Mouse (Mus musculus) lung, postnatal 0 days (tissue): ENCODE results near the gene Cbr2. TPM values are rescaled to one million over a fixed set of nuclear protein-coding genes. Genes with fewer than 3 reads are reported as not detected.

ENCODE experiments used
- ATAC-seq: fragments of 200-750 bp; cut with Nextera tagmentation; 2 replicates; pipeline ENCODE4 v1.8.0; 2017; ENCODE audit warnings: moderate library complexity
- DNase-seq: peaks from one replicate; pipeline ENCODE4 v3.0.0-alpha.2; 2016; ENCODE audit warnings: low spot score
- H3K27ac ChIP-seq: fragments of 300-500 bp; sonication (generic); 2 replicates; pipeline ENCODE4 v1.5.1; 2014; ENCODE audit warnings: antibody characterized with exemption, mild to moderate bottlenecking, low read length, mixed read lengths
- H3K27me3 ChIP-seq: fragments of 300-500 bp; sonication (generic); replicated peaks from 2 replicates; pipeline ENCODE4 v1.6.1; 2014; ENCODE audit warnings: low read length, mixed read lengths; ENCODE audit not compliant: insufficient read depth
- H3K36me3 ChIP-seq: fragments of 300-500 bp; sonication (generic); 2 replicates; pipeline ENCODE4 v1.6.1; 2014; ENCODE audit warnings: low read length, mixed read lengths; ENCODE audit not compliant: insufficient read depth
- H3K4me1 ChIP-seq: fragments of 300-500 bp; sonication (generic); 2 replicates; pipeline ENCODE4 v1.6.1; 2014; ENCODE audit warnings: antibody characterized with exemption, low read depth, low read length, mixed read lengths; ENCODE audit not compliant: insufficient read depth
- H3K4me2 ChIP-seq: fragments of 300-500 bp; sonication (generic); replicated peaks from 2 replicates; pipeline ENCODE4 v1.6.1; 2014; ENCODE audit warnings: low read depth, mild to moderate bottlenecking, low read length, moderate library complexity, mixed read lengths
- H3K4me3 ChIP-seq: fragments of 300-500 bp; sonication (generic); 2 replicates; pipeline ENCODE4 v1.5.1; 2014; ENCODE audit warnings: low read depth, low read length
- H3K9ac ChIP-seq: fragments of 300-500 bp; sonication (generic); replicated peaks from 2 replicates; pipeline ENCODE4 v1.6.1; 2014; ENCODE audit warnings: low read depth, mild to moderate bottlenecking
- H3K9me3 ChIP-seq: fragments of 300-500 bp; sonication (generic); 2 replicates; pipeline ENCODE4 v1.6.1; 2016; ENCODE audit warnings: low read length, mixed read lengths
- CTCF ChIP-seq: IDR thresholded peaks from 2 replicates; pipeline ENCODE4 v1.5.1; 2016; ENCODE audit warnings: antibody characterized with exemption, mild to moderate bottlenecking
- EP300 ChIP-seq: IDR thresholded peaks from 2 replicates; pipeline ENCODE4 v1.6.1; 2016; ENCODE audit warnings: antibody characterized with exemption, mild to moderate bottlenecking, control low read depth
- WGBS: fragments of 180-500 bp; shearing (Covaris S2); extraction: QIAGEN DNeasy Blood & Tissue Kit; methylation state at CpG from one replicate; pipeline ENCODE4 v1.1.7; 2014; 5-methylcytosine and 5-hydroxymethylcytosine counted together
- polyA plus RNA-seq: library from polyadenylated mRNA; unstranded; fragments of >200 nt; fragmentation: Nextera tagmentation; extraction: Ambion mirVana; gene quantifications from 2 replicates; pipeline ENCODE4 v1.2.1, GENCODE M21; 2015

Gene Cbr2
- polyA plus RNA-seq, 1 experiment from 2014 or later, result 4,528 TPM

DNA sequence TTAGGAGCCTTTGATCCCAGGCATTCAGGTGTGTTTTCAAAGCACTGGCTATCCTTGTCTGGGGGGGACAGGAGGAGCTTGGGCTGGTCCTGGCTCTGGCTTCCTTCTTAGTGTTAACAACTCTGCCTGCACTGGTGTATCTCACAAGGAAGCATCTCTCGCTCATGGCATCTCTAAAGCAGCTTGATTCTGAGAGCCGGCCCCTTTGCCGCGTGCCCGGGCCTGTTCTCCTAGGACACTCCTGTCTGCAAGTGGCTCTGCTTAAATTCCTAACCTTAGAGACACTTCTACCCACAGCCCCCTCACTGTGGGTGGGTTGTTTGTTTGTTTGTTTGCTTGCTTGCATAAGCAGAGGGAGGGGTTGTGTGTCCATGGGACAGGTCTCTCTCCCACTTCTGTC lies 23.9 kb downstream of the Cbr2 start:
- no peak for TF ChIP-seq EP300
- TF ChIP-seq CTCF, result no peak
- Histone ChIP-seq H3K4me3 (no peak overlapping the region), H3K27me3 (no peaks in the 10 kb centered on the region), H3K4me2 (no peak overlapping the region), H3K4me1 (peaks cover 3% of the 10 kb centered on the region; the same call in 1 of the 2 replicates), H3K36me3 (peaks cover 5% of the 10 kb centered on the region; the same call in 1 of the 2 replicates), H3K9me3 (no peaks in the 10 kb centered on the region), H3K9ac (no peak overlapping the region), H3K27ac (no peak overlapping the region)
- 49% methylated on average over 5 of the region's 5 CpGs for WGBS
- ATAC-seq (no peak), DNase-seq (no peak)

DNA sequence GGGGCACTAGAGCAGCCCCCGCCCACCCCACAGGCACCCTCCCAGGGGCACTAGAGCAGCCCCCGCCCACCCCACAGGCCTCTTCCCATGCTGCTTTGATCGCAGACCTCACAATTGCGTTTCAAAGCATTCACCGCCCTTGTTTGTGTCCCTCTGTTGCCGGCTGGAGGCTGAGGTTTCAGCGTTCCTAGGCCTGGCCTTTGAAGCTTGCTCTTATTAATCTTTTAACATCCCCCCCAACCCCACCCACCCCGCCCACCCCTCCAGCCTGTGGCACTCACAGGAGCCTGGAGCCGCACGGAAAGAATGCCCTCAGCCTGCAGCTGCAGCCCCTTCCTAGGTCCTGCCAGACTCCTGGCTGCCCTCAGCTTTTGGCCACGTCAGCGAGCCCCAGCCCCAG lies 24.7 kb downstream of the Cbr2 start:
- H3K9me3 ChIP-seq, result no peaks in the 10 kb centered on the region
- 21% methylated on average over 12 of the region's 12 CpGs for WGBS
- TF ChIP-seq EP300 (no peak), CTCF (no peak)
- ATAC-seq (no peak), DNase-seq (no peak)
- H3K27ac ChIP-seq, result no peak overlapping the region
- H3K36me3 ChIP-seq, result peaks cover 9% of the 10 kb centered on the region; the same call in 1 of the 2 replicates
- no peak overlapping the region for H3K4me3 ChIP-seq
- no peaks in the 10 kb centered on the region for H3K4me1 ChIP-seq
- no peak overlapping the region for H3K9ac ChIP-seq
- H3K4me2 ChIP-seq, result no peak overlapping the region
- H3K27me3 ChIP-seq, result no peaks in the 10 kb centered on the region

DNA sequence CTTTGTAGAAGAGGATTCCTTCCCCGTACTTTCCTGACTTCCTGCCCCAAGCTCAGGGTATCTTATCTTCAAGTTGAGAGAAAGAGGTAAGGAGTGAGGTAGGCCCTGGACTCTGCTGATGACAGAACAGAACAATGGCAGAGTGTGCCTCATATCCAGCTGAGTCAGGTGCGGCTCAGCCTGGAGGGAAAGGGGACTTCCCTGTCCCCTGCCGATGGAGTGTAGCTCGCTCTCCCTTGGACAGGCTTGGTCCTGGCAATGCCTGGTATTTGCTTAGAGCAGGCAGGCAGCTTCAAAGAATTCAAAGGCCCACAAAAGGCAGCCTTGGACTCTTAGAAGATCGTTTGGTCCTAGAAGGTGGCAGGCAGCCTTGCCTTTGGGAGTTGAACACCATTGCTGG lies 25.8 kb downstream of the Cbr2 start:
- H3K4me2 ChIP-seq, result no peak overlapping the region
- no peak overlapping the region for H3K4me3 ChIP-seq
- no peak overlapping the region for H3K9ac ChIP-seq
- DNase-seq, result no peak
- peaks cover 9% of the 10 kb centered on the region; the same call in 1 of the 2 replicates for H3K36me3 ChIP-seq
- no peak for ATAC-seq
- WGBS, result 51% methylated on average over 5 of the region's 5 CpGs
- no peaks in the 10 kb centered on the region for H3K4me1 ChIP-seq
- no peak for TF ChIP-seq CTCF
- TF ChIP-seq EP300, result no peak
- H3K27me3 ChIP-seq, result no peaks in the 10 kb centered on the region
- H3K9me3 ChIP-seq, result no peaks in the 10 kb centered on the region
- no peak overlapping the region for H3K27ac ChIP-seq

DNA sequence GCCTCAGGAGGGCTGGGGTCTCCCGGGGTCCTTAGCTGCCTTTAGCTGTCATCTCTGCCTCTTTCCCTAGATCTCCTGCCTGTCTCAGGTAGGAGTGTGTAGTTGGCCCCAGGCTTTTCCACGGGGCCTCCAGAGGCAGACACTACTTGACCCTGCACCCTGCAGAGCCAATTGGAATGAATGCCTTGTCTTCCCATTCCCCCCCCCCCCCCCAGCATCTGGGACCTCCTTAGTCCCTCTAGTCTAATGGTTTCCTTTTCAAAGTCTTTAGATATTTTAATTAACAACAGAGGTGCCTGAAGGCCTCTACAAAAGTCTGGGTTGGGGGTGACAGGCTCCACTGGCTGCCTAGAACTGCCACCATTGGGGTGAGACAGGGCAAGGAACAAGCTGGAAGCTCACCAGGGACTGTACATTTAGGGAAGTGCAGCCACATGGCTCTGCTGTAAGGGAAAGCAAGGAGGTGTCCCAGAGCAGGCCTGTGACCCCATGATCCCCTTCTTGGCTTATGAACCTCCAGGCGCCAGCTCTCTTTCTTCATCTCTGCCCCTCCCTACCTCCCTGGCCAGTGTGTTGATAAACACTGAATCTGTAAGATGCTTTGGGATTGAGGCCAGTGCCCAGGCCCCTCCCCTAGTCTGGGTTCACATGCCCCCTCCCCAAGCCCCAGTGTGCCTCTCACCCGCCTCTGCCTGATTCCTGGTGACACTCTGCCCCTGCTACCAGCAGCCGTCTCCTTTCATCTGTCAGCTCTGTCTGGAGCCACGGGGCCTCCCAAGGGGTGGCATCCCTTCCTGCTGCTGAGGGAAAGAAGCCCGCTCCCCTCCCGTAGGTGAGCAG lies 27.2 kb downstream of the Cbr2 start:
- H3K9me3 ChIP-seq, result no peaks in the 10 kb centered on the region
- DNase-seq (peak; percentile 76), ATAC-seq (peak; percentile 72)
- H3K27ac ChIP-seq, result peak overlapping the region; percentile 43
- H3K27me3 ChIP-seq, result no peaks in the 10 kb centered on the region
- no peak overlapping the region for H3K9ac ChIP-seq
- TF ChIP-seq CTCF (no peak), EP300 (no peak)
- peaks cover 7% of the 10 kb centered on the region; the same call in 1 of the 2 replicates for H3K36me3 ChIP-seq
- 33% methylated on average over 8 of the region's 8 CpGs for WGBS
- H3K4me3 ChIP-seq, result no peak overlapping the region
- H3K4me2 ChIP-seq, result no peak overlapping the region
- no peaks in the 10 kb centered on the region for H3K4me1 ChIP-seq

DNA sequence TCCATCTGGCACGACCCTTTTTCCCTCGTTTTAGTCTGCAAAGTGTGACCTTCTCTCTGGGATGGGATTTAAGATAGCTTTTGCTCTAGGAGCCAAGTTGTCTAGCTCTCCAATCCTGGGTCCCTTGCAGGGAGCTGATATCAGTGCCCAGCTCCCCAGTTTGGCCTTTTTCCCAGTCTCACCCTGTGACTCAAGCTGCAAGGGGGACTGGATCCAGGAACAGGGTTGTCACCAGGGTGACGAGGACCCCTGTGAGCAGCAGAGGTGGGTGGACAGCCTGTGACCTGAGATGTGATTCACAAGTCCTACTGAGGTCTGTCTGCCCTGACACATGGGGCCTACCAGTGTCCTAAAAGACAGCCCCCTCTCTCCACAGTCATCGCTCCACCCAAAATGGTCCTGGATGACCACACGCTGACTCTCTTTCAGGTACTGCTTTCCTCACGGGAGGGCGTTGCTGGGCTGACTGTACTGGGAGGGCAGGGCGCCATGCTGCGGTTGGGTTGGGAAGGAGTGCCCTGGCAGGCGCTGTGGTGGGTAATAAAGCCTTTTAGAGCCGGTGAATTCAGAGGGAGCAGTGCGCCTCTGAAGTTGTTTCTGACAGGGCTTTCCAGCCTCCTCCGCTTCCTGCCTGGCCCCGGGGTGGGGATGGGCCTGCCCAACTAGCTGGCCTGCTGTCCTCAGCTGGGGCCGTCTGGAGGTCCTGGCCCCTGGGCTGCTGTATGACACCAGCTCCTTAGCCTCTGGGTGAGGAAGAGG lies 28.0 kb downstream of the Cbr2 start:
- TF ChIP-seq CTCF (no peak), EP300 (no peak)
- Histone ChIP-seq H3K36me3 (peaks cover 7% of the 10 kb centered on the region; the same call in 1 of the 2 replicates), H3K27me3 (no peaks in the 10 kb centered on the region), H3K9me3 (no peaks in the 10 kb centered on the region), H3K27ac (peak overlapping the region; percentile 43), H3K4me1 (no peaks in the 10 kb centered on the region), H3K4me3 (no peak overlapping the region), H3K9ac (no peak overlapping the region), H3K4me2 (no peak overlapping the region)
- DNase-seq, result no peak
- 52% methylated on average over 15 of the region's 15 CpGs for WGBS
- ATAC-seq, result peak; percentile 39

DNA sequence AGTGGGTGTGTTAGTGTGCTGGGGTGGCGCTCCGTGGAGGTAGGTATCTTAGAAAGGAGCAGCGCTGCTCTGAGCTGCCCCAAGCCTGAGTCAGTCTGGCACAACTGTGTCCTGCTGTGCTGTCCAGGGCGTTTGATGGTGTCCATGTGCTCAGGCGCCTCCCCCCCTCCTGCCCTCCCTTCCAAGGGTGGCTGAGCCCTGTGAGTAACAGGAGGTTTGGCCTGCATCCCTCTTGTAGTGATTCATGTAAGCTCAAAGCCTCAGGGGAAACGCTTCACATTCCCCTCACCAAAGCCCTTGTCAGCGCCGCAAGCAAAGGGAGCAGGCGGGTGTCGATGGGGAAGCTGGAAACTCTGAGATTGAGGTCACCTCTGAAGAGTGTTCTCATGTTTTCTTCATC lies 34.2 kb downstream of the Cbr2 start:
- Histone ChIP-seq H3K27ac (0 out of 2 replicates have a peak overlapping the region, but pooled peaks have one; percentile 40), H3K9ac (no peak overlapping the region), H3K4me1 (no peaks in the 10 kb centered on the region), H3K4me2 (no peak overlapping the region), H3K36me3 (peaks cover 4% of the 10 kb centered on the region; the same call in 1 of the 2 replicates), H3K9me3 (no peaks in the 10 kb centered on the region), H3K4me3 (no peak overlapping the region), H3K27me3 (no peaks in the 10 kb centered on the region)
- 59% methylated on average over 10 of the region's 10 CpGs for WGBS
- TF ChIP-seq CTCF (no peak), EP300 (no peak)
- ATAC-seq, result peak; percentile 82
- DNase-seq, result peak; percentile 75
